Mouse (Mus musculus) heart, postnatal 14 days (tissue): Measurements from ENCODE around the gene Fam20b. TPM values are rescaled to one million over a fixed set of nuclear protein-coding genes. Genes with fewer than 3 reads are reported as not detected.
A peak's percentile ranks its signal among the peaks of the same experiment; 100 is the strongest.

Source experiments
- DNase-seq, 2 experiments: peaks; one replicate each; pipeline ENCODE4 v3.0.0; 2021 to 2022
- intact Hi-C: fragments of 180-260 bp; cut with DNase I; formaldehyde crosslinking; loops from one replicate; pipeline ENCODE4 v1.15.1; 2025
- total RNA-seq, 2 experiments: library from RNA; stranded (reverse); gene quantifications; 2 replicates each; pipeline ENCODE4 v1.2.3; 2021

Fam20b gene
- total RNA-seq, 2 experiments from 2014 or later = 40.2 to 42.5 TPM

DNA sequence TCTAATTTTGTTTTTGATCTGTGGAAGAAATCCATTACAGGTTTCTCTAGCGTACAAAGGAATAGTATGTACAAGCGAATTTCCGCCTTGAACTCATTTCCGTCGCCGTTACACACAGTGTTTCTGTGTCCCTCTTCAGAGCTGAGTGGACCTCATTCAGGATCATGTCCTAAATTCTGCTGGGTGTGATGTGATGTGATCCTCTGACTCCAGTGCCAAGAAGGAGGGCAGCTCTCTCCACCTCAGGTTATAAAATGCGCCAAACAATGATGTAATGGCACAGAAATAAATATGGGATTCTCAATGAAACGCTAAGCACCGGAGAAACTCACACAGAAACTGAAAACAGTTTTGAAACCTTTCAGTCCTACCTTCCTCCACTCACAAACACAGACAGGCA lies 14.7 kb upstream of the Fam20b start:
- no peak for DNase-seq

DNA sequence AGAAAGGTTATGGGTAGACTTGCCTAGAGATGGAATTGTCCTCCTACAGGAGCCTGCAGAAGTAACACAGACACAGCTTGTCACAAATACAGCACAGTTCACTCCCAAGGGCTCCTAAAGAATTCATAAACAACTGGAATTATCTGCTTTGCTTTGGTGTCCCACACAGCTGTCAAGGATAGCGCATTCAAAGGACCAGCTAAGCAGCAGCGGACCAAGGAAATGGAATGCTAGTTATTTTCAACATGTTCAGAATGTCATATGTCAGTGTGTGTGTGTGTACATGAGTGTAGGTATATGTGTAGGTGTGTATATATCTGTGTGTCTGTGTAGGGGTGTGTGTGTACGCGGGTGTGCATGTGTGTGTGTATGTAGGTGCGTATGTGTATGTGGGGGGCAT lies 14.1 kb upstream of the Fam20b start:
- DNase-seq = no peak
- intact Hi-C loops = no loop called here

More for the DNA sequence above, 14.7 kb upstream of the Fam20b start:
- intact Hi-C loops = no loop called here

GRCm38 (mm10) chr1:156730802-156731201 lies 11.9 kb upstream of the Fam20b start:
- no peak for DNase-seq
- intact Hi-C loops = no loop called here

DNA sequence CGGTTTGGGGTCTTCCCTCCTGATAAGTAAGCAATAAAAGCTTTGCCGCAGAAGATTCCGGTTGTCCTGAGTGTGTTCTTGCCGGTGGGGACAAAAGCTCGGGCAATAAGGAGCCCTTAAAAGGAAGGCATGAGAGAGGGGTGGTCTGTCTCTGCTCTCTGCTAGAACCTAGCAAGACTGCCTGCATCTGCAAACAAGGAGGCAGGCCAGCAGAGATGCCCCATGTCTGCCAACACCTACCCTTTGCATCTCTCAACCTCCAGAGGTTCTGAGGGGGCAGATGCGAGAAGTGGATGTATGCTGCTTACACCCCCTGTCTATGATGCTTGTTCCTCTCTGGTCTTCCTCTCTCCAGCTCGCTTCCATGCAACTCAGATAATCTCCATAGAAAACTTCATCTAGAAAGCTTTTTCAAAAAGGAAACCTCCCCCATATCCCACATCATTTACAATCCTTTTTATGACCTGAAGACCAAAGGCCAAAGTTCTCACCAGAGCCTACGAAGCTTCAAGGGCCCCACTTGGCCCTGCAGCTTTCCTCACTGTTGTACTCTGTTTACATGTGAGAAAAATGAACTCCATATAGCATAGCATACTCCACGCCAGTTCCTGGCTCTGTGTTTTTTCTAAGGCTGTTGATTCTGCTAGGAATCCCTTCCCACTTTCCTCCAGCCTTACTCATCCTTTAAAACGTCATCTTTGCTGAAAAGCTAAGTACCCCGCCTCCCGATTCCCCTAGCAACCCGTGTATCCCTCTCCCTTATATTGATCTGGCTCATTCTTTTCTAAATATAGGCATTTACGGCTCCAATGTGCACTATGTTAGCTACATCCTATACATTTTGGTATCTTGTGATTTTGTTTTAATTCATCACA lies 8.6 kb upstream of the Fam20b start:
- no peak for DNase-seq
- intact Hi-C loops = no loop called here

DNA sequence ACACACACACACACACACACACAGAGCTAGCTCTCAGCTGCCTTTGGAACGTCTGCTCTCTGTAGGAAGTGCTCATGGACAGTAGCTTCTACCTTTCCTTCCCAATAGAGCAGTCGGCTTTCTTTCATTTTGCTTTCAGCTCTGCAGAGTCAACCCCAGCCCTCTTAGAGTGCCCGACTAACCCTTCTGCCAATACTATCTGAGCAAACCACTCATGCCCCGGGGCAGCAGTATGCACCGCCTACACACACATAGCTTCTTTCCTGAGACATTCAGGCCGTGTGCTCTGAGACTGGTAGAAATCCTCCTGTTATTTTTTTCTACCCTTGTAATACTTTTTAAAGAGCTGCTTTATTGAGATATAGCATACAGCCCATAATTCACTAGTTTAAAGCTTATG lies 3.2 kb upstream of the Fam20b start:
- intact Hi-C loops = no loop called here

DNA sequence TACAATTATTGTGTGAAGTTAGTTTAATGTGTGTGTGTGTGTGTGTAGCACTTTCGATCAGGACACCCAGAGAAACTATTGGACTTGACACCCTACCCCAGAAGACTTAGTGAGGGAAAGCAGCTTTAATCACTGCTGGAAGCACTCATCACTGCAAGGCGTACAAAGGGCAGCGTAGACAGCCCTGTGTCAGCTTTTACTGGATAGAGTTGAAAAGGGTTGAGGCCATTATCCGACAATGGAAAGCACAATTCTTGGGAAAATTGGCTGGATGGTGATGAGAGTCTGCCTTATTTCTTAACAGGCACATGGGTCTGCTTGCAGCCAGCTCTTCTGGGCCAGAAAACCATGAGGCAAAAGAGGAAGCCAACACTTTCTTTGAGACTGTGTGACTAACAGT lies 1.2 kb upstream of the Fam20b start:
- intact Hi-C loops = no loop called here
- no peak for DNase-seq

More for the DNA sequence above, 3.2 kb upstream of the Fam20b start:
- no peak for DNase-seq

DNA sequence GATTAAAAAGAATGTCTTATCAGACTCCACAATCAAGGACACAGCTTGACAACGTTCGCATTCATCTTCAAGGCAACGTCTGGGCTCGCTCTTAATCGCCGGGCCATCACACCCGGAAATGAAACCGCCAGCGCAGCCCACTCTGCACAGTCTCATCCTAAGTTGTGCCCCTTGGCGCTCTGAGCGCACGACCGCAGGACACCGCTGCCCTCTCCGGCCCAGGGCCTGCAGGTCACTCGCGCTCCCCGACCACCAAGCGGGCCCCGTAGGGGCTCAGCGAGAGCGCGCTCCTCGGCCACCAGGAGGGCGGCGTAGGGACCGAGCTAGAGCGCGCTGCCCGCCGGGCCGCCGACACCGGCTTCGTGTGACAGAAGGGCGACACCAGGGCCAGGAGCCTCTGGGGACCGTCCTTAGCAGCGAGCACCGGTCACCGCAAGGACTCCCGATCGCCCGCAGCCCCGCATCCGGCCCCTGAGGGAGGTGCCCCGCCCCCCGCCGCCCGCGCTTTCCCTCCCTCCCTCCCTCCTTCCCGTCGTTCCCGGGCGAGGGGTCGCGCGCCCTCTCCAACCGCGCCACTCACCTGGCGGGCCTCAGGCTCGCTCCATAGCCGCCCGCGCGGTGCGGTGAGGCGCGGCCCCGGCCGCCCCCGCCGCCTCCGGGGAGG lies 468 bp downstream of the Fam20b start:
- peak in 1 of 2 experiments; percentile 67 for DNase-seq
- intact Hi-C loops = no loop called here

DNA sequence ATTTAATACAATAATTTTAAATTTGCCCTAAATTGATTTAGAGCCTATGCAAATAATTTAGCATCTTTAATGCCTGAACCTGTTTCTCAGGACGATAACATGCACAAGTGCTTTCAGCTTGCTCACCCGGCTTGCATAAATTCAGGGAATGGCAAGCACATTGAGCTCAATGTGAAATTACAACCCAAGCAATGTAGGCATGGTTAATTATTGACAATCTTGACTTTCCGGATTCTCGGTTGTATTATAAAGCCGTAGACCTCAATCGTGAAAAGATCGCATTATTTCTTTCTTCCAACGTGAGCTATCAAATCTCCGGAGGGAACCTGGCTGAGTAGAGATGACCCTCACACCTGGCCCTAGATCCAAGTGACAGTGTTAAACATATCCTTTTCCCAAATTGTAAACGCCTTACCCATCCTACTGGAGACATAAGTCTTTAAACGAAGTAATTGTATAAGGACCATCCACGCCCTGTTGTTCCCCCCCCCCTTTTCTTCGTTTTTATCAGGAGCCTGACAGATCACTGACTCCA lies 1.1 kb downstream of the Fam20b start:
- intact Hi-C loops = no loop called here
- no peak for DNase-seq

GRCm38 (mm10) chr1:156716681-156717080 lies 2.2 kb downstream of the Fam20b start:
- intact Hi-C loops = no loop called here
- no peak for DNase-seq

DNA sequence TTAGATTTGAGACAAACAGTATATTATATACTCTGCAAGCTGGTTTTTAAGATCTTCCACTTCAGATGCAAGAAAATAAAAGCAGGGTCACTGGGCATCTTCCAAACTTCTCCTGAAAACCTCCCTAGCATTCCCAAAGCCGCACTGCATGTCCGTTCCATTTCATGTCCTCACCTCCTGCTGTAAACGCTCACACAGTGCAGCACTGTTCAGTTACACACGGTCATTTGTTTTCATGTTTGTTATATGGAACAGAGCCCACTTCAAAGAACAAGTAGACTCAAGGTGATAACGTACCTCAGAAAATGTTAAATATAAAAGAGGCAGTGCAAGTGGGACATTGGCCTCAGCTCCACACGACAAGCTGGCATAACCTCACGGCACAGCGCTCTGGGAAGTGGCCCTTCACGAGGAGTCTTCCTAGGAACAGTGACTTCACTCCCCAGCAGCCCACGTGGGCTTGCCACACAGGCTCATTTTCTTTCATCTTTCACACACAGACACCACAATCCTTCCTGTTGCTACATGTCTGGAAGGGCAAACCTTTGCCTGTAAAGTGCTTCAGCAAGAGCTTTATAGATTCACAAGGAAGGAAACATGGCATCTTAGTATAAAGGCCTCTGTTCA lies 8.3 kb downstream of the Fam20b start:
- intact Hi-C loops = no loop called here
- no peak for DNase-seq

DNA sequence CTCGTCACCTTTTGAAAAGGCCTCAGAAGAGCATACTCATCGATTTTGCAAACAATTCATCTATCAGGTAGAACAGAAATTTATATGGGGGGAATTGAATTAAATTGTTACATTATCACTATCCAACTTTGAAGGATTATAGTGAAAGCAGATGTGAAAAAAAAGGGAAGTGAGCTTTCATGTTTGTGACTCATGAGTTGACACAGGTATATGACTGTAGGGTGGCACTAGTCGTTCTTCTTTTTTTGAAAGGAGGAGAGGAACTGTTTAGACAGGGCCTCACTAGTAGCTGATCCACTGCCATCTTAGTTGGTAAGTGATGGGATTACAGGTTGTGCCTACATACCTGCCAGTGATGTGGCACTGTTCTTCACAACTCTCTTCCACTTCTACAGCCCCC lies 10.2 kb downstream of the Fam20b start:
- DNase-seq = no peak
- intact Hi-C loops = no loop called here

DNA sequence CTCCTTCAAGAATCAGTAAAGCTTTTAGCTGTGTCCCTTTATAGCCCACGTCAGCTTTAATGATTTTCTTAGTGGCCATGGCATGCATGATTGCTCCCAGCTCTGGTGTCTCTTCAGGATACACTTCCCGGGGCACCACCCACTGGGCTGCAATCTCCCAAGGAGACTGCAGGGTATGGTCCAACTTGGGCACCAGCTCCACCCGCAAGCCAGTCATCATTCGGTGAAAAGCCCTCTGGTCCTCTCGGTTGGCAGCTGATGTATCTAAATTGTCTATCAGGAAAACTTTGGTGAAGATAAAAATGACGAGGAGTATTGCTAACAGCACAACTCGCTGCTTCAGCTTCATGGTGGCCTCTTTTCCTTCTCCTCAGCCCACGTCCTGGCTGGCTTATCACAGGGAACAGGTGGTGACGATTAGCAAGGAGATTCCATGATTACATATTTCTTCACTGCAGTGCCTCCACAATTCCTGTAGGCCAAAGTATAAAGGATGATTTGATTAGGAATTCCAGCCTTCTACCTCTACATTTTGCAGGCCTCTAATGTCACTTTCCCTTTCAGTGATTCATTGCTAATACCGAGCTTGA lies 13.1 kb downstream of the Fam20b start:
- intact Hi-C loops = no loop called here
- no peak for DNase-seq

GRCm38 (mm10) chr1:156703444-156703843 lies 15.4 kb downstream of the Fam20b start:
- intact Hi-C loops = no loop called here
- DNase-seq = no peak

GRCm38 (mm10) chr1:156702151-156702550 lies 16.7 kb downstream of the Fam20b start:
- intact Hi-C loops = no loop called here
- no peak for DNase-seq

DNA sequence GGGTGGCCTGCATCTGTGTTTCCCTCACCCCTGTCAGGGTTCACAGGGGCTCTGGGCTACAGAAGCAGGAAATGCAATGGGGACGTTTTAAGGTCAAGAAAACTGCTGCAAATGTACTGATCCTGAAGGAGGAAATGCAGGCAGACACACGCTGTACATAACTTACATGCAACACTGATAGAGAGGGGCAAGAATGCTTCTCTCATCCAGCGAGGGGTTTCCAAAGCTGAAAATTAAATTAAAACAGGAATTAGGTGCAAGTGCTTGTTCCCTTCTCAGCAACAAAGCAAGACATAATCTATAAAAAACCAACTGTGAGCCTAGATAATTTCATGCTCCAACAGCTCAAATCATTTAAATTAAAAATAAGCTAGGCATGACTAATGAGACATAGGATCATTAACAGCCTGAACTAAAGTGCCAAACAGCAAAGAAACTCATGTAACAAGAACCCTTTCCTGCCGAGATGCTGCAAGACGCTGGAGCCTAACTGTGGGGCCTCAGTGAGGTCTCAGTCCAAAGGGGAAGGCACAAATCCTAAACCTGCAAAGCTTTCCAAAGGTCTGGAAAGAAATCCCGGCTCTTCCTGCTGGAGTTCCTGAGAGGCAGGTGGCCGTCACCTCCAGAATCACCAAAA lies 32.7 kb downstream of the Fam20b start:
- intact Hi-C loops = no loop called here
- no peak for DNase-seq

DNA sequence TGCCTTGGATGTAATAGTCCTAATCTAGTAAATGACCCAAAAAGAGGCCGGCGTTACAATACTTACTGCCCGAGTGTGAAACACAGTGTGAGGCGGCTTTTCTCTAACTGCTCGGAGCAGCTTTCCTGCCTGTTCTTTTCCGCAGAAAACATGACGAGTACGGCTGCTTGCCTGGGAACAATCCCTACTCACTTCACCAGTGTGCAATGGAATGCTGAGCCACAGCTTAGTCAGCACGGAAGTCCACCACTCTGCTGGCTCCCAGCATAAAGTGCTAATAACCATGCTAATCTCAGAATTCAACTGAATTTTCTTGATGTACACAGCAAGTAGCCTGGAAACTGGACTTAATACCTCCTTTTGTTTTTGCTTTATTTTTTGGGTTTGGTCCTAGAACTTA lies 39.3 kb downstream of the Fam20b start:
- intact Hi-C loops = no loop called here

DNA sequence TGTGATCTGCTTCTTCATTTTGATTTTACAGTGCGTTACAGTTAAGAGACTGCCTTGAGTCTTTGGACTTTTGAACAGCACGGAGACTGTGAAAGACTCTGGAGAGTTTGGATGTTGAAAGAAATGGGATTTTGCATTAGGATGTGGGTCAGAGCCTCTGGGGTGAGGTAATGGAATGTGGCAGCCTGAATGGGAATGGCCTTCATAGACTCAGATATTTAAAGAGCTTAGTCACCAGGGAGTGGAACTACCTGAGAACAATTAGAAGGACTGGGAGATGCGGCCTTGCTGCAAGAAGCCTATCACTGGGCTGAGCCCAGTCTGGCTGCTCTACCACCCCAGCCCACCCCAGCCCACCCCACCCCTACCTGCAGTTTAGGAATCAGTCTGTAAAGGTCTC lies 41.7 kb downstream of the Fam20b start:
- DNase-seq = no peak
- intact Hi-C loops = loop anchor here (2.0 kb wide), 1 partner anchor 36 kb away; no protein-coding TSS in a partner anchor

More for the DNA sequence above, 39.3 kb downstream of the Fam20b start:
- DNase-seq = no peak

GRCm38 (mm10) chr1:156676596-156676995 lies 42.3 kb downstream of the Fam20b start:
- DNase-seq = peak in 1 of 2 experiments; percentile 16
- intact Hi-C loops = loop anchor here (2.0 kb wide), 1 partner anchor 36 kb away; no protein-coding TSS in a partner anchor

GRCm38 (mm10) chr1:156676171-156676570 lies 42.7 kb downstream of the Fam20b start:
- peak; percentile 70 to 77 for DNase-seq
- intact Hi-C loops = loop anchor here (2.0 kb wide), 1 partner anchor 35 kb away; no protein-coding TSS in a partner anchor
